Mouse (Mus musculus): ENCODE measurements around the gene Olfr713. TPM values are rescaled to one million over a fixed set of nuclear protein-coding genes. Genes with fewer than 3 reads are reported as not detected.

The Olfr713 gene
- polyA plus RNA-seq, 1 experiment from 2014 or later: not detected

DNA sequence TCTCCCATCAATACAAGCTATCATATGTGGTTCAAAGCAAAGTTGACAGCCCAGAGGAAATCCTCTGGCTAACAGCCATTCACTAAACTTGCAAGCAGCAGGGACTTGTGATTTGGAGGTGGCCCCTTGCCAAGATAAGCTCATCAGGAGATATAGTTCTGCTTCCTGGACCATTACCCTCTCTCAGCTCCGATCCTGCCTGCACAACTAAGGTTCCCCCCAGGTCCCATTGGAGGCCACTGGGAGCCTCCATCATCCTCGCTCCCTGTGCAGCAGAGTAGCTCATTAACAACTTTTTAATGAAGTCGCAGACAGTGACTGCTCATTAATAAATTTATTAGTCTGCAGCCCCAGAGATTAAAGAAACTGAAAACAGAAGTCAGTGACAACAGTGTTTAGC lies 16.6 kb downstream of the Olfr713 start:
- H3K36me3 ChIP-seq (ENCODE audit: control insufficient read depth, insufficient read depth, low read length): no peaks in the 10 kb centered on the region
- H3K4me3 ChIP-seq (ENCODE audit: low read depth, low read length): no peak overlapping the region
- H3K4me1 ChIP-seq (ENCODE audit: control insufficient read depth, insufficient read depth, low read length): no peaks in the 10 kb centered on the region
- no peak for ATAC-seq (ENCODE audit: low read depth)
- H3K4me2 ChIP-seq (ENCODE audit: low read depth, low read length): no peak overlapping the region
- WGBS: 45% methylated on average over 3 of the region's 3 CpGs
- H3K9me3 ChIP-seq (ENCODE audit: control insufficient read depth, low read length): no peaks in the 10 kb centered on the region
- H3K9ac ChIP-seq (replicated peaks; ENCODE audit: low read depth, low read length): no peak overlapping the region
- no peak overlapping the region for H3K27ac ChIP-seq (ENCODE audit: low read depth, low read length)
- no peaks in the 10 kb centered on the region for H3K27me3 ChIP-seq (ENCODE audit: control insufficient read depth, insufficient read depth, low read length)

DNA sequence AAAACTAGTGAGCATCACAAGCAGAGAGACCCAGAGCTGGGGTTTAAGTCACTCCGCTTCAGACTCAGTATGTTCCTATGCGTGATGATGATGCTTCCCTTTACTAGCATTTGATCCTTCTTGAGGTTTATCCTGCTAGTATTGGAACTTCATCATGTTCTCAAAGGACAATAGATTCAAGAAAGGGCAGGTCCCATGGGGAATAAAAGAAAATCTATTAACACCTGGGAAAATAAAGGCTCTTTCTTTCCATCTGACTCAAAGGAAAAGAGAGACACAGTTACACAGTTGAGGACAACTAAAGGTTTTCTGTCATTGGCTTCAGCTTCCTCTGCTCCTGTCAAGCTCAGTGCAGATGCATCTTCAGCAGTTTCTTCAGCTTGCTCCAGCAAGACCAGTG lies 39.7 kb downstream of the Olfr713 start, which contains the start of gene Olfr714:
Olfr714 (plus strand) TSS at position 301 of the 400 bp plus-strand sequence.
- Histone ChIP-seq H3K36me3 (ENCODE audit: control insufficient read depth, insufficient read depth, low read length) (no peaks in the 10 kb centered on the region), H3K4me1 (ENCODE audit: control insufficient read depth, insufficient read depth, low read length) (no peaks in the 10 kb centered on the region), H3K4me2 (ENCODE audit: low read depth, low read length) (no peak within 1 kb of the TSS), H3K27me3 (ENCODE audit: control insufficient read depth, insufficient read depth, low read length) (no peaks in the 10 kb centered on the region), H3K4me3 (ENCODE audit: low read depth, low read length) (no peak within 1 kb of the TSS), H3K9ac (replicated peaks; ENCODE audit: low read depth, low read length) (no peak within 1 kb of the TSS), H3K9me3 (ENCODE audit: control insufficient read depth, low read length) (no peaks in the 10 kb centered on the region), H3K27ac (ENCODE audit: low read depth, low read length) (no peak within 1 kb of the TSS)
- 93% methylated on average over 2 of the region's 2 CpGs for WGBS
- ATAC-seq (ENCODE audit: low read depth): no peak

Other genes with a start within 250 kb of the Olfr713 start
- gene Olfr699, start 238.0 kb upstream of the Olfr713 start, polyA plus RNA-seq (2014; fragmentation: Nextera tagmentation; extraction: Ambion mirVana): not detected in 2 replicates
- not detected in 2 replicates for gene Olfr700, start 222.3 kb upstream of the Olfr713 start, polyA plus RNA-seq (2014; fragmentation: Nextera tagmentation; extraction: Ambion mirVana)
- gene Olfr701, start 217.0 kb upstream of the Olfr713 start, polyA plus RNA-seq (2014; fragmentation: Nextera tagmentation; extraction: Ambion mirVana): not detected in 2 replicates
- not detected in 2 replicates for gene Olfr702, start 197.3 kb upstream of the Olfr713 start, polyA plus RNA-seq (2014; fragmentation: Nextera tagmentation; extraction: Ambion mirVana)
- gene Olfr703, start 187.8 kb upstream of the Olfr713 start, polyA plus RNA-seq (2014; fragmentation: Nextera tagmentation; extraction: Ambion mirVana): not detected in 2 replicates
- not detected in 2 replicates for gene Olfr704, start 168.0 kb upstream of the Olfr713 start, polyA plus RNA-seq (2014; fragmentation: Nextera tagmentation; extraction: Ambion mirVana)
- not detected in 2 replicates for gene Olfr705, start 154.3 kb upstream of the Olfr713 start, polyA plus RNA-seq (2014; fragmentation: Nextera tagmentation; extraction: Ambion mirVana)
- gene Olfr706, start 143.0 kb upstream of the Olfr713 start, polyA plus RNA-seq (2014; fragmentation: Nextera tagmentation; extraction: Ambion mirVana): not detected in 2 replicates
- gene Olfr707, start 129.9 kb upstream of the Olfr713 start, polyA plus RNA-seq (2014; fragmentation: Nextera tagmentation; extraction: Ambion mirVana): not detected in 2 replicates
- not detected in 2 replicates for gene Olfr1532-ps1, start 123.2 kb upstream of the Olfr713 start, polyA plus RNA-seq (2014; fragmentation: Nextera tagmentation; extraction: Ambion mirVana)
- gene Olfr709-ps1, start 99.0 kb upstream of the Olfr713 start, polyA plus RNA-seq (2014; fragmentation: Nextera tagmentation; extraction: Ambion mirVana): not detected in 2 replicates
- gene Olfr710, start 82.9 kb upstream of the Olfr713 start, polyA plus RNA-seq (2014; fragmentation: Nextera tagmentation; extraction: Ambion mirVana): not detected in 2 replicates
- gene Olfr6, start 67.2 kb upstream of the Olfr713 start, polyA plus RNA-seq (2014; fragmentation: Nextera tagmentation; extraction: Ambion mirVana): not detected in 2 replicates
- not detected in 2 replicates for gene Olfr711, start 55.7 kb upstream of the Olfr713 start, polyA plus RNA-seq (2014; fragmentation: Nextera tagmentation; extraction: Ambion mirVana)
- not detected in 2 replicates for gene Olfr2, start 25.1 kb upstream of the Olfr713 start, polyA plus RNA-seq (2014; fragmentation: Nextera tagmentation; extraction: Ambion mirVana)
- not detected in 2 replicates for gene Olfr714, start 39.8 kb downstream of the Olfr713 start, polyA plus RNA-seq (2014; fragmentation: Nextera tagmentation; extraction: Ambion mirVana)
- not detected in 2 replicates for gene Olfr17, start 62.0 kb downstream of the Olfr713 start, polyA plus RNA-seq (2014; fragmentation: Nextera tagmentation; extraction: Ambion mirVana)
- not detected in 2 replicates for gene Olfr715b, start 79.2 kb downstream of the Olfr713 start, polyA plus RNA-seq (2014; fragmentation: Nextera tagmentation; extraction: Ambion mirVana)
- not detected in 2 replicates for gene Olfr715, start 99.9 kb downstream of the Olfr713 start, polyA plus RNA-seq (2014; fragmentation: Nextera tagmentation; extraction: Ambion mirVana)
- gene Olfr716, start 107.2 kb downstream of the Olfr713 start, polyA plus RNA-seq (2014; fragmentation: Nextera tagmentation; extraction: Ambion mirVana): not detected in 2 replicates
- gene Nlrp14, start 135.8 kb downstream of the Olfr713 start, polyA plus RNA-seq (2014; fragmentation: Nextera tagmentation; extraction: Ambion mirVana): not detected in 2 replicates
- gene Rbmxl2, start 178.3 kb downstream of the Olfr713 start, polyA plus RNA-seq (2014; fragmentation: Nextera tagmentation; extraction: Ambion mirVana): not detected in 2 replicates

Data from neural tube, embryonic 14.5 days (tissue).